27 mouse cellular contexts compared by ENCODE assay signal in genomic region chr9:84278731-84279130, GRCm38 (mm10).
DNase-seq lines count a peak whose midpoint lies in the region; ATAC-seq and TF ChIP-seq lines count a peak whose summit lies in the region.
"Had no signal": no experiment of that assay in that cellular context is flagged by ENCODE, and none has a peak within 500 bp of the region (broad histone marks: within the 10 kb centered on the region; RNA-seq: fewer than 3 reads in every experiment).

No protein-coding gene starts in this region.

- no peak for TF ChIP-seq POLR2A in limb, embryonic 14.5 days (IDR thresholded peaks at IDR 0.05; ENCODE audit: borderline replicate concordance, extremely low read depth, insufficient read depth, insufficient read length)

- H3K36me3 ChIP-seq in limb, embryonic 13.5 days, result no peaks in the 10 kb centered on the region; the same call in 1 of the 2 replicates
- H3K36me3 ChIP-seq in limb, embryonic 10.5 days, result no peaks in the 10 kb centered on the region
- no peaks in the 10 kb centered on the region for H3K36me3 ChIP-seq in neural tube, embryonic 12.5 days
- no peaks in the 10 kb centered on the region for H3K36me3 ChIP-seq in forebrain, embryonic 12.5 days (replicated peaks)
- H3K36me3 ChIP-seq in limb, embryonic 14.5 days (ENCODE audit: control insufficient read depth, insufficient read depth, low read length), result no peaks in the 10 kb centered on the region
- H3K36me3 ChIP-seq: G1E; heart, embryonic 13.5 days; hindbrain, embryonic 13.5 days; liver, embryonic 12.5 days had no signal

- no peak overlapping the region for H3K4me2 ChIP-seq in limb, embryonic 13.5 days (replicated peaks)
- no peak overlapping the region for H3K4me2 ChIP-seq in neural tube, embryonic 12.5 days (replicated peaks)
- H3K4me2 ChIP-seq in forebrain, embryonic 12.5 days, result no peak overlapping the region
- H3K4me2 ChIP-seq in limb, embryonic 14.5 days (replicated peaks; ENCODE audit: low read depth, low read length, severe bottlenecking), result no peak overlapping the region
- H3K4me2 ChIP-seq: heart, embryonic 13.5 days; hindbrain, embryonic 13.5 days; liver, embryonic 12.5 days had no signal

- H3K4me3 ChIP-seq in limb, embryonic 13.5 days, result no peak overlapping the region
- H3K4me3 ChIP-seq in limb, embryonic 10.5 days, result no peak overlapping the region
- no peak overlapping the region for H3K4me3 ChIP-seq in neural tube, embryonic 12.5 days
- H3K4me3 ChIP-seq in forebrain, embryonic 12.5 days (replicated peaks), result no peak overlapping the region
- no peak overlapping the region for H3K4me3 ChIP-seq in limb, embryonic 14.5 days (replicated peaks; ENCODE audit: low read length)
- H3K4me3 ChIP-seq: heart, adult 2 months; heart, embryonic 13.5 days; hindbrain, embryonic 13.5 days; liver, embryonic 12.5 days had no signal

- ATAC-seq in limb, embryonic 13.5 days (ENCODE audit: low FRiP score, low read depth), result no peak
- peak; percentile 15; the same call in 1 of the 2 replicates for ATAC-seq in neural tube, embryonic 12.5 days (ENCODE audit: low FRiP score, low read depth)
- ATAC-seq in forebrain, embryonic 12.5 days (ENCODE audit: low FRiP score), result peak; percentile 82; the same call in 1 of the 2 replicates
- ATAC-seq in limb, embryonic 14.5 days (ENCODE audit: low FRiP score, low read depth), result no peak
- ATAC-seq: liver, embryonic 12.5 days had no signal

- H3K9me3 ChIP-seq in limb, embryonic 13.5 days, result no peaks in the 10 kb centered on the region
- H3K9me3 ChIP-seq in limb, embryonic 10.5 days (replicated peaks), result no peaks in the 10 kb centered on the region
- H3K9me3 ChIP-seq in neural tube, embryonic 12.5 days, result peaks cover 4% of the 10 kb centered on the region; the same call in 1 of the 2 replicates
- H3K9me3 ChIP-seq in forebrain, embryonic 12.5 days, result peaks cover 7% of the 10 kb centered on the region; the same call in 1 of the 2 replicates
- peaks cover 5% of the 10 kb centered on the region; the same call in 1 of the 2 replicates for H3K9me3 ChIP-seq in limb, embryonic 14.5 days (ENCODE audit: control insufficient read depth, low read length)
- H3K9me3 ChIP-seq: hindbrain, embryonic 13.5 days; liver, embryonic 12.5 days had no signal

- H3K27me3 ChIP-seq in limb, embryonic 13.5 days, result no peaks in the 10 kb centered on the region
- H3K27me3 ChIP-seq in limb, embryonic 10.5 days (ENCODE audit: low read depth, poor library complexity, severe bottlenecking), result no peaks in the 10 kb centered on the region
- H3K27me3 ChIP-seq in neural tube, embryonic 12.5 days (replicated peaks), result no peaks in the 10 kb centered on the region
- H3K27me3 ChIP-seq in forebrain, embryonic 12.5 days, result no peaks in the 10 kb centered on the region
- no peaks in the 10 kb centered on the region for H3K27me3 ChIP-seq in limb, embryonic 14.5 days (ENCODE audit: control insufficient read depth, insufficient read depth, low read length)
- H3K27me3 ChIP-seq: CH12.LX; heart, embryonic 13.5 days; hindbrain, embryonic 13.5 days; liver, embryonic 12.5 days had no signal

- H3K9ac ChIP-seq in limb, embryonic 13.5 days, result no peak overlapping the region
- H3K9ac ChIP-seq in neural tube, embryonic 12.5 days, result no peak overlapping the region
- no peak overlapping the region for H3K9ac ChIP-seq in forebrain, embryonic 12.5 days
- H3K9ac ChIP-seq in limb, embryonic 14.5 days (ENCODE audit: low read depth, low read length, severe bottlenecking), result no peak overlapping the region
- H3K9ac ChIP-seq: heart, embryonic 13.5 days; hindbrain, embryonic 13.5 days; liver, embryonic 12.5 days had no signal

- peaks cover 3% of the 10 kb centered on the region; the same call in 1 of the 2 replicates for H3K4me1 ChIP-seq in limb, embryonic 13.5 days
- H3K4me1 ChIP-seq in limb, embryonic 10.5 days, result no peaks in the 10 kb centered on the region
- peaks cover 2% of the 10 kb centered on the region; the same call in 1 of the 2 replicates for H3K4me1 ChIP-seq in neural tube, embryonic 12.5 days
- H3K4me1 ChIP-seq in forebrain, embryonic 12.5 days, result peaks cover 23% of the 10 kb centered on the region
- no peaks in the 10 kb centered on the region for H3K4me1 ChIP-seq in limb, embryonic 14.5 days (ENCODE audit: control insufficient read depth, insufficient read depth, low read length)
- H3K4me1 ChIP-seq: heart, embryonic 13.5 days; liver, embryonic 12.5 days had no signal

- no peak for DNase-seq in limb, embryonic 10.5 days (ENCODE audit: low spot score)
- DNase-seq in neural tube, embryonic 10.5 days (ENCODE audit: extremely low spot score, low spot score), result no peak
- peak; percentile 12 for DNase-seq in limb, embryonic 14.5 days (ENCODE audit: low spot score)
- DNase-seq in cerebellum, postnatal 4 days (ENCODE audit: low spot score in 2 of 2), result no peak
- DNase-seq: adrenal gland, adult 8-10 months; B cell, adult 2 months; cerebellum, adult 8-10 months; cerebellum, postnatal 36 days; gastrocnemius, postnatal 25 days; heart, adult 2 months; heart, postnatal 14 days; kidney, adult 2 months; left cerebral cortex, postnatal 4 days; lung, adult 18-20 months; lung, postnatal 10 days; thymus, adult 2 months; thymus, postnatal 4 days had no signal

- H3K27ac ChIP-seq in limb, embryonic 13.5 days, result peak overlapping the region; percentile 15; the same call in 1 of the 2 replicates
- no peak overlapping the region for H3K27ac ChIP-seq in limb, embryonic 10.5 days
- no peak overlapping the region for H3K27ac ChIP-seq in neural tube, embryonic 12.5 days
- H3K27ac ChIP-seq in forebrain, embryonic 12.5 days, result 0 out of 2 replicates have a peak overlapping the region, but pooled peaks have one; percentile 70
- H3K27ac ChIP-seq in limb, embryonic 14.5 days (replicated peaks; ENCODE audit: low read depth, low read length), result no peak overlapping the region
- H3K27ac ChIP-seq: heart, adult 2 months; heart, embryonic 13.5 days; hindbrain, embryonic 13.5 days; kidney, postnatal 0 days; liver, embryonic 12.5 days; stomach, postnatal 0 days had no signal

- WGBS in limb, embryonic 13.5 days, result 29% methylated on average over 1 of the region's 1 CpGs
- WGBS in limb, embryonic 10.5 days, result 59% methylated on average over 1 of the region's 1 CpGs
- 8% methylated on average over 1 of the region's 1 CpGs for WGBS in neural tube, embryonic 12.5 days
- 7% methylated on average over 1 of the region's 1 CpGs for WGBS in forebrain, embryonic 12.5 days
- 22% methylated on average over 1 of the region's 1 CpGs for WGBS in limb, embryonic 14.5 days

Comparison
In these comparisons a context has a peak if more than half of its experiments do, and no peak if none do; other contexts are left out.
1. H3K27ac ChIP-seq: peak in limb, embryonic 13.5 days (single experiment) and forebrain, embryonic 12.5 days (single experiment); none in limb, embryonic 10.5 days (single experiment), neural tube, embryonic 12.5 days (single experiment) and limb, embryonic 14.5 days (single experiment).
2. ATAC-seq: peak in neural tube, embryonic 12.5 days (single experiment) and forebrain, embryonic 12.5 days (single experiment); none in limb, embryonic 13.5 days (single experiment) and limb, embryonic 14.5 days (single experiment).